Mouse (Mus musculus) brain, embryonic 14.5 days (tissue): ENCODE results near the gene Zfp606.

Experiments used
- CTCF ChIP-seq: fragments of 200-500 bp; IDR thresholded peaks from 2 replicates; pipeline ENCODE4 v1.5.1; 2012; ENCODE audit warnings: inconsistent platforms, mild to moderate bottlenecking, moderate library complexity, borderline replicate concordance; ENCODE audit not compliant: insufficient read depth, insufficient read length; ENCODE audit errors: extremely low read depth
- POLR2A ChIP-seq: fragments of 200-500 bp; IDR thresholded peaks from 2 replicates; pipeline ENCODE4 v1.6.1; 2012; ENCODE audit warnings: mild to moderate bottlenecking, inconsistent platforms, borderline replicate concordance; ENCODE audit not compliant: poor library complexity, insufficient read depth, insufficient read length, severe bottlenecking; ENCODE audit errors: extremely low read depth

DNA sequence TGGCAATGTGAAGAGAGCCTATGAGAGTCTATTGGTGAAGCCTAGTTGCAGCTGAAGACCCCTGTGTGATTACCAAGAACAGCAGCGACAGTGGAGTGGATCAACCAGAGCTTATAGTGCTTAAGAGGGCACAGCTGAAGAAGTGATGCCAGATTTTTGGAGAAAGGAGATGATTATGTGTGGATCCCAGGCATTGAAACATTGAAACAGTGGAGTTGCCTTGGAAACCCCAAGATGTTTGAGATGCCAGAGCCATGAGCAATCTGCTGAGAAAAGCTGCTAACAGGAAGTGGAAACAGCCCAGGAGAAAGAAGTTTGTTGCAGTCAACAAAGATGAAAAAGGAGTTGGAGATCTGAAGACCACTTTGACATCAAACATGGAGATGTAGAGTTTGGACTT lies 32.8 kb downstream of the Zfp606 start:
- TF ChIP-seq CTCF = no peak
- no peak for TF ChIP-seq POLR2A
